8 mouse cellular contexts compared by ENCODE assay signal in genomic region chr5:124095077-124095581, GRCm38 (mm10). TPM values are rescaled to one million over a fixed set of nuclear protein-coding genes. Genes with fewer than 3 reads are reported as not detected.
A peak's percentile ranks its signal among the peaks of the same experiment; 100 is the strongest.
DNase-seq lines count a peak whose midpoint lies in the region; ATAC-seq and TF ChIP-seq lines count a peak whose summit lies in the region.

No protein-coding gene starts in this region.

- peak overlapping the region; percentile 86 for H3K4me3 ChIP-seq in cerebellum, adult 2 months (replicated peaks; ENCODE audit: insufficient read depth, low read depth, low read length)
- H3K4me3 ChIP-seq in testis, adult 2 months (ENCODE audit: control insufficient read depth, low read depth, low read length) = peak overlapping the region; percentile 99
- peak overlapping the region; percentile 39 for H3K4me3 ChIP-seq in hindbrain, embryonic 11.5 days (ENCODE audit: low read depth, low read length)
- H3K4me3 ChIP-seq in liver, embryonic 15.5 days (replicated peaks) = peak overlapping the region; percentile 79

- ATAC-seq in hindbrain, embryonic 11.5 days (ENCODE audit: low FRiP score) = peak; percentile 49; the same call in 1 of the 2 replicates
- ATAC-seq in liver, embryonic 15.5 days (ENCODE audit: insufficient read depth) = peak; percentile 77

- no peaks in the 10 kb centered on the region for H3K9me3 ChIP-seq in hindbrain, embryonic 11.5 days (ENCODE audit: control insufficient read depth, low read length)
- no peaks in the 10 kb centered on the region for H3K9me3 ChIP-seq in liver, embryonic 15.5 days (replicated peaks)

- no peaks in the 10 kb centered on the region for H3K36me3 ChIP-seq in testis, adult 2 months (ENCODE audit: control insufficient read depth, insufficient read depth, low read length)
- no peaks in the 10 kb centered on the region for H3K36me3 ChIP-seq in hindbrain, embryonic 11.5 days (ENCODE audit: control insufficient read depth, insufficient read depth, low read length)
- H3K36me3 ChIP-seq in liver, embryonic 15.5 days (replicated peaks) = 0 out of 2 replicates have a peak, but pooled peaks cover 1% of the 10 kb centered on the region

- peak in 1 of 2 experiments; percentile 57 for DNase-seq in cerebellum, adult 2 months
- DNase-seq in cerebellum, postnatal 25 days = no peak
- no peak for DNase-seq in testis, postnatal 10 days (ENCODE audit: low spot score)
- DNase-seq in hindbrain, embryonic 11.5 days (ENCODE audit: low spot score) = no peak
- peak; percentile 42 to 44 for DNase-seq in spleen, postnatal 14 days (ENCODE audit: low spot score in 2 of 2)
- DNase-seq in ovary, postnatal 10 days (ENCODE audit: low spot score) = no peak

- TF ChIP-seq POLR2A in cerebellum, adult 2 months (IDR thresholded peaks at IDR 0.05; ENCODE audit: borderline replicate concordance, insufficient read depth, low read length) = no peak
- no peak for TF ChIP-seq POLR2A in testis, adult 2 months (IDR thresholded peaks at IDR 0.05; ENCODE audit: control insufficient read depth, low read depth, low read length)

- 4% methylated on average over 19 of the region's 19 CpGs for WGBS in cerebellum, adult 2 months
- 10% methylated on average over 19 of the region's 19 CpGs for WGBS in hindbrain, embryonic 11.5 days
- WGBS in liver, embryonic 15.5 days (ENCODE audit: insufficient replicate concordance) = 8% methylated on average over 19 of the region's 19 CpGs

- H3K4me1 ChIP-seq in cerebellum, adult 2 months (ENCODE audit: control insufficient read depth, insufficient read depth, low read length) = peaks cover 22% of the 10 kb centered on the region
- peaks cover 20% of the 10 kb centered on the region for H3K4me1 ChIP-seq in testis, adult 2 months (ENCODE audit: control insufficient read depth, insufficient read depth, low read length)
- H3K4me1 ChIP-seq in hindbrain, embryonic 11.5 days (replicated peaks; ENCODE audit: control insufficient read depth, insufficient read depth, low read length) = peaks cover 5% of the 10 kb centered on the region
- H3K4me1 ChIP-seq in liver, embryonic 15.5 days (replicated peaks) = peaks cover 63% of the 10 kb centered on the region

- peak overlapping the region; percentile 70 for H3K27ac ChIP-seq in cerebellum, adult 2 months (ENCODE audit: insufficient read depth, low read length)
- H3K27ac ChIP-seq in testis, adult 2 months (ENCODE audit: control insufficient read depth, insufficient read depth, low read depth, low read length) = peak overlapping the region; percentile 60
- H3K27ac ChIP-seq in hindbrain, embryonic 11.5 days (ENCODE audit: low read depth, low read length) = no peak overlapping the region
- peak overlapping the region; percentile 93 for H3K27ac ChIP-seq in liver, embryonic 15.5 days (replicated peaks)

- peak overlapping the region; percentile 65 for H3K4me2 ChIP-seq in hindbrain, embryonic 11.5 days (replicated peaks; ENCODE audit: low read depth, low read length)
- H3K4me2 ChIP-seq in liver, embryonic 15.5 days = peak overlapping the region; percentile 97

- TF ChIP-seq CTCF in cerebellum, adult 2 months (IDR thresholded peaks at IDR 0.05; ENCODE audit: borderline replicate concordance, insufficient read depth, low read depth, low read length) = no peak
- no peak for TF ChIP-seq CTCF in testis, adult 2 months (IDR thresholded peaks at IDR 0.05; ENCODE audit: control insufficient read depth, insufficient read depth, insufficient replicate concordance, low read depth, low read length)

- H3K27me3 ChIP-seq in cerebellum, adult 2 months (ENCODE audit: control insufficient read depth, insufficient read depth, low read length) = no peaks in the 10 kb centered on the region
- H3K27me3 ChIP-seq in testis, adult 2 months (ENCODE audit: control insufficient read depth, insufficient read depth, low read length) = no peaks in the 10 kb centered on the region
- H3K27me3 ChIP-seq in hindbrain, embryonic 11.5 days (ENCODE audit: control insufficient read depth, insufficient read depth, low read length) = peaks cover 7% of the 10 kb centered on the region; the same call in 1 of the 2 replicates
- H3K27me3 ChIP-seq in liver, embryonic 15.5 days = no peaks in the 10 kb centered on the region

- H3K9ac ChIP-seq in hindbrain, embryonic 11.5 days (ENCODE audit: low read depth, low read length) = peak overlapping the region; percentile 54; the same call in 1 of the 2 replicates
- H3K9ac ChIP-seq in liver, embryonic 15.5 days = peak overlapping the region; percentile 89

RNA-seq across cellular contexts. Expression of gene Abcb9, which starts 0.5 kb away (rescaled TPM):
- polyA plus RNA-seq in cerebellum, adult 2 months (2012; rRNA removed) = 34.7 and 37.1 TPM in 2 replicates
- 21.6 and 24.8 TPM in 2 replicates for polyA plus RNA-seq in testis, adult 2 months (2012; rRNA removed)
- polyA plus RNA-seq in hindbrain, embryonic 11.5 days (2014; fragmentation: Nextera tagmentation; extraction: Ambion mirVana) = 0.71 and 0.76 TPM in 2 replicates
- 6.1 and 7.1 TPM in 2 replicates for polyA plus RNA-seq in liver, embryonic 15.5 days (2015; fragmentation: Nextera tagmentation; extraction: Ambion mirVana)

RNA-seq across cellular contexts. Expression of gene Ogfod2, which starts 17.0 kb away (rescaled TPM):
- 47.2 and 52.7 TPM in 2 replicates for polyA plus RNA-seq in cerebellum, adult 2 months (2012; rRNA removed)
- 50.9 and 57.5 TPM in 2 replicates for polyA plus RNA-seq in testis, adult 2 months (2012; rRNA removed)
- 13.1 and 13.3 TPM in 2 replicates for polyA plus RNA-seq in hindbrain, embryonic 11.5 days (2014; fragmentation: Nextera tagmentation; extraction: Ambion mirVana)
- 14.2 and 15.2 TPM in 2 replicates for polyA plus RNA-seq in liver, embryonic 15.5 days (2015; fragmentation: Nextera tagmentation; extraction: Ambion mirVana)

RNA-seq across cellular contexts. Expression of gene Arl6ip4, which starts 20.8 kb away (rescaled TPM):
- 81.6 and 91.0 TPM in 2 replicates for polyA plus RNA-seq in cerebellum, adult 2 months (2012; rRNA removed)
- 28.3 and 35.7 TPM in 2 replicates for polyA plus RNA-seq in testis, adult 2 months (2012; rRNA removed)
- 80.8 and 91.5 TPM in 2 replicates for polyA plus RNA-seq in hindbrain, embryonic 11.5 days (2014; fragmentation: Nextera tagmentation; extraction: Ambion mirVana)
- 52.1 and 53.5 TPM in 2 replicates for polyA plus RNA-seq in liver, embryonic 15.5 days (2015; fragmentation: Nextera tagmentation; extraction: Ambion mirVana)

Comparison
In these comparisons a context has a peak if more than half of its experiments do, and no peak if none do; other contexts are left out.
1. DNase-seq: peak in spleen, postnatal 14 days (2 of 2); none in cerebellum, postnatal 25 days (0 of 2), testis, postnatal 10 days (single experiment), hindbrain, embryonic 11.5 days (single experiment) and ovary, postnatal 10 days (single experiment).
2. H3K4me3 ChIP-seq: peak in every context shown above with its lines; median percentile 99 in testis, adult 2 months; 86 in cerebellum, adult 2 months; 79 in liver, embryonic 15.5 days; 39 in hindbrain, embryonic 11.5 days.